Mouse (Mus musculus): ENCODE measurements around the gene Sh3bp5. TPM values are rescaled to one million over a fixed set of nuclear protein-coding genes. Genes with fewer than 3 reads are reported as not detected.

Sh3bp5 gene
- total RNA-seq, 1 experiment = 4.6 TPM

- in situ Hi-C loops (cut with MboI; ENCODE audit: low sequenced_read_pairs in 2 of 2, unreplicated experiment in 2 of 2) = loop anchor here in 1 of 2 experiments (10.0 kb wide), 1 partner anchor 63 kb away; the partner anchor contains the start of genes Bap1 and Phf7
- Histone ChIP-seq H3K4me1 (ENCODE audit: control insufficient read depth in 2 of 2, insufficient read depth in 2 of 2, low read length in 2 of 2, poor library complexity in 1 of 2) (no peaks in the 10 kb centered on the region), H3K4me3 (ENCODE audit: insufficient read depth in 1 of 2, low read depth in 1 of 2, low read length in 2 of 2, poor library complexity in 1 of 2, severe bottlenecking in 1 of 2) (no peak overlapping the region), H3K9ac (ENCODE audit: insufficient read depth, low read depth, low read length, poor library complexity, severe bottlenecking) (no peak overlapping the region), H3K36me3 (ENCODE audit: control insufficient read depth, insufficient read depth, low read length, poor library complexity, severe bottlenecking) (no peaks in the 10 kb centered on the region), H3K27ac (ENCODE audit: insufficient read depth, low read depth, low read length, poor library complexity, severe bottlenecking) (no peak overlapping the region), H3K9me3 (ENCODE audit: control insufficient read depth, insufficient read depth, low read depth, low read length) (no peaks in the 10 kb centered on the region)
- DNase-seq (ENCODE audit: low read depth, low spot score) = no peak
- TF ChIP-seq MAFK (IDR thresholded peaks at IDR 0.05; ENCODE audit: insufficient read depth, low read depth, low read length) = no peak
- TF ChIP-seq HCFC1 (IDR thresholded peaks at IDR 0.05; ENCODE audit: borderline replicate concordance, insufficient read depth, low read length) = no peak
- no peak for TF ChIP-seq ZC3H11A (IDR thresholded peaks at IDR 0.05; ENCODE audit: borderline replicate concordance, low read depth, low read length)
- TF ChIP-seq CHD2 (IDR thresholded peaks at IDR 0.05; ENCODE audit: low read depth, low read length) = no peak
- TF ChIP-seq ZNF384 (IDR thresholded peaks at IDR 0.05; ENCODE audit: low read depth, low read length) = no peak
Observed at GRCm38 (mm10) chr14:31317754-31318153, 118.1 kb downstream of the Sh3bp5 start.

- Histone ChIP-seq H3K9me3 (ENCODE audit: control insufficient read depth, insufficient read depth, low read depth, low read length) (no peaks in the 10 kb centered on the region), H3K9ac (ENCODE audit: insufficient read depth, low read depth, low read length, poor library complexity, severe bottlenecking) (no peak overlapping the region), H3K4me1 (ENCODE audit: control insufficient read depth in 2 of 2, insufficient read depth in 2 of 2, low read length in 2 of 2, poor library complexity in 1 of 2) (no peaks in the 10 kb centered on the region), H3K27ac (ENCODE audit: insufficient read depth, low read depth, low read length, poor library complexity, severe bottlenecking) (no peak overlapping the region), H3K36me3 (ENCODE audit: control insufficient read depth, insufficient read depth, low read length, poor library complexity, severe bottlenecking) (no peaks in the 10 kb centered on the region), H3K4me3 (ENCODE audit: insufficient read depth in 1 of 2, low read depth in 1 of 2, low read length in 2 of 2, poor library complexity in 1 of 2, severe bottlenecking in 1 of 2) (no peak overlapping the region)
- TF ChIP-seq HCFC1 (IDR thresholded peaks at IDR 0.05; ENCODE audit: borderline replicate concordance, insufficient read depth, low read length) (no peak), MAFK (IDR thresholded peaks at IDR 0.05; ENCODE audit: insufficient read depth, low read depth, low read length) (no peak)
- DNase-seq (ENCODE audit: low read depth, low spot score) = no peak
- in situ Hi-C loops (cut with MboI; ENCODE audit: low sequenced_read_pairs in 2 of 2, unreplicated experiment in 2 of 2) = loop anchor here in 1 of 2 experiments (10.0 kb wide), 1 partner anchor 62 kb away; the partner anchor contains the start of genes Bap1 and Phf7
Observed at GRCm38 (mm10) chr14:31316613-31317012, 119.3 kb downstream of the Sh3bp5 start.

- H3K4me1 ChIP-seq (ENCODE audit: control insufficient read depth in 2 of 2, insufficient read depth in 2 of 2, low read length in 2 of 2, poor library complexity in 1 of 2) = no peaks in the 10 kb centered on the region
- TF ChIP-seq ZC3H11A (IDR thresholded peaks at IDR 0.05; ENCODE audit: borderline replicate concordance, low read depth, low read length) = no peak
- no peak for TF ChIP-seq CHD2 (IDR thresholded peaks at IDR 0.05; ENCODE audit: low read depth, low read length)
- TF ChIP-seq HCFC1 (IDR thresholded peaks at IDR 0.05; ENCODE audit: borderline replicate concordance, insufficient read depth, low read length) = no peak
- TF ChIP-seq ZNF384 (IDR thresholded peaks at IDR 0.05; ENCODE audit: low read depth, low read length) = no peak
- TF ChIP-seq MAFK (IDR thresholded peaks at IDR 0.05; ENCODE audit: insufficient read depth, low read depth, low read length) = no peak
- no peak overlapping the region for H3K4me3 ChIP-seq (ENCODE audit: insufficient read depth in 1 of 2, low read depth in 1 of 2, low read length in 2 of 2, poor library complexity in 1 of 2, severe bottlenecking in 1 of 2)
- DNase-seq (ENCODE audit: low read depth, low spot score) = no peak
- no peaks in the 10 kb centered on the region for H3K36me3 ChIP-seq (ENCODE audit: control insufficient read depth, insufficient read depth, low read length, poor library complexity, severe bottlenecking)
- in situ Hi-C loops (cut with MboI; ENCODE audit: low sequenced_read_pairs in 2 of 2, unreplicated experiment in 2 of 2) = loop anchor here in 1 of 2 experiments (10.0 kb wide), 1 partner anchor 58 kb away; the partner anchor contains the start of genes Bap1 and Phf7
- H3K9ac ChIP-seq (ENCODE audit: insufficient read depth, low read depth, low read length, poor library complexity, severe bottlenecking) = no peak overlapping the region
- H3K9me3 ChIP-seq (ENCODE audit: control insufficient read depth, insufficient read depth, low read depth, low read length) = no peaks in the 10 kb centered on the region
- H3K27ac ChIP-seq (ENCODE audit: insufficient read depth, low read depth, low read length, poor library complexity, severe bottlenecking) = no peak overlapping the region
Observed at GRCm38 (mm10) chr14:31313192-31313591, 122.7 kb downstream of the Sh3bp5 start.

Other genes with a start within 250 kb of the Sh3bp5 start
- 2.3 and 2.6 TPM in 2 replicates for gene Tnnc1, start 227.8 kb downstream of the Sh3bp5 start, total RNA-seq (2012; rRNA removed)
- 169 and 204 TPM in 2 replicates for gene Nisch, start 219.1 kb downstream of the Sh3bp5 start, total RNA-seq (2012; rRNA removed)
- 0.22 and 0.37 TPM in 2 replicates for gene Sema3g, start 218.2 kb downstream of the Sh3bp5 start, total RNA-seq (2012; rRNA removed)
- 4.8 and 5.3 TPM in 2 replicates for gene Phf7, start 184.8 kb downstream of the Sh3bp5 start, total RNA-seq (2012; rRNA removed)
- gene Bap1, start 184.6 kb downstream of the Sh3bp5 start, total RNA-seq (2012; rRNA removed) = 77.8 and 83.4 TPM in 2 replicates
- gene Dnah1, start 112.2 kb downstream of the Sh3bp5 start, total RNA-seq (2012; rRNA removed) = 0.80 and 1.3 TPM in 2 replicates
- 16.5 and 23.7 TPM in 2 replicates for gene Capn7, start 99.4 kb downstream of the Sh3bp5 start, total RNA-seq (2012; rRNA removed)
- gene Eaf1, start 58.3 kb upstream of the Sh3bp5 start, total RNA-seq (2012; rRNA removed) = 48.9 and 58.0 TPM in 2 replicates
- gene Mettl6, start 59.0 kb upstream of the Sh3bp5 start, total RNA-seq (2012; rRNA removed) = 34.4 and 37.0 TPM in 2 replicates
- gene Colq, start 155.3 kb upstream of the Sh3bp5 start, total RNA-seq (2012; rRNA removed) = 0.18 TPM in 1 of 2 replicates, not detected in the other
- not detected in 2 replicates for gene Gm49387, start 204.8 kb upstream of the Sh3bp5 start, total RNA-seq (2012; rRNA removed)
- gene Btd, start 204.9 kb upstream of the Sh3bp5 start, total RNA-seq (2012; rRNA removed) = 8.1 and 11.6 TPM in 2 replicates
- 6.2 and 8.4 TPM in 2 replicates for gene Hacl1, start 205.2 kb upstream of the Sh3bp5 start, total RNA-seq (2012; rRNA removed)

Measured in ES-E14 (cell line).